Mouse (Mus musculus) cerebral cortex, adult 2 months (tissue): Measurements from ENCODE around the gene Vmn1r189.

Source experiments
- WGBS: fragments of 180-500 bp; shearing (Covaris S2); methylation state at CpG from one replicate; pipeline ENCODE4 v1.1.7; 2018; 5-methylcytosine and 5-hydroxymethylcytosine counted together

Vmn1r189 gene

DNA sequence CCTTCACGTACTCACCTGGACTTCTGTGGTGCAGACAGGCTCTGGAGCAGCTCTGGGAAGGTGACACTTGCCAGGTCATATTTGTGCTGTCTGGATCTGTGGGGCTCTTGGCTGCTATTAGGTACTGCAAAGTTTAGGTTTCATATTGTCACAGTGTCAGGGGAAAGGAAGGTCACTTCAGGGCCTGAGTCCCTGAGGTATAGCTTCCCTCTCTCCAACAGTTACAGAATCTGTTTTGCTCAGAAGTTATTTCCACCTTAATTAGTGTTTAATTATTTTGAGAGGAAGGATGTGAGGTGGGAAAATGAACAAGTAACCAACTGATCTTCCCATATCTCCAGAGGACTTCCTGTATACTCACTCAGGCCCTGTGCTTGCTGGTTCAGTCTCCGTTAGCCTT is at the start of gene Vmn1r189:
Gene Vmn1r189 (minus strand): TSS at position 101 of the 400 bp plus-strand sequence.
- 94% methylated on average over 2 of the region's 2 CpGs for WGBS

DNA sequence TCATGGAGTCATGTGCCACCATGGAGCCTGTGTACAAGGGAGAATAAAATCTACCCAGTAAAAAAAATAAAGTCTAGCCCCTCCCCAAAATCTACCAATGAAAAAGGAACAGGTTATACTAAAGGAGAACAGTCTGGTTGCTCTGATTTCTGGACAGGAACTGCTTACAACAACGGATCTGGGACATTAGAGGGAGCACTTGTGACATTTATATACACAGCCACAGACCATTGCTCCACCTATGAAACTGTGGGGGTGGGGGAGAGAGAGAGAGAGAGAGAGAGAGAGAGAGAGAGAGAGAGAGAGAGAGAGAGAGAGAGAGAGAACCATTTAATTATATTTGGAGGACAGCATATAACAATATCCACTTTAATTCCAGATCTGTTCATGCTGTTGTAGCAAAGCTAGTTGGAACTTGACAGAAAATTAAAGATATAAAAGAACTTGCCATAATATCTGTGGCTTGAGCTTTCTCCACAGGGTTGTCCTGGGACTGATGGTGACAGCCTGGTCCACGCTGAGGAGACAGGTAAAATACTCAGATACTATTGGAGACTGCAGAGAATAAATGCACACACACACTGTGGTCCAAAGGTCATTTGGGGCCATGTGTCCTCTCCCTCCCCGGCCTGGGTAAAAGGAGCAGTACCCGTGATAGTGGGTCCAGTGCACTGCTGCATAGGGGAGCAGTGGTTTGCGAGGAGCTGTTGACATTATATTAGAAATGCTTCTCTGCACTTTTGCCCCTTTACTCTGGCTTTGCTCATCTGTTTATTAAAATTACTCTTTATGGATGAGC is 31.1 kb upstream of the Vmn1r189 start:
- 71% methylated on average over 5 of the region's 5 CpGs for WGBS

DNA sequence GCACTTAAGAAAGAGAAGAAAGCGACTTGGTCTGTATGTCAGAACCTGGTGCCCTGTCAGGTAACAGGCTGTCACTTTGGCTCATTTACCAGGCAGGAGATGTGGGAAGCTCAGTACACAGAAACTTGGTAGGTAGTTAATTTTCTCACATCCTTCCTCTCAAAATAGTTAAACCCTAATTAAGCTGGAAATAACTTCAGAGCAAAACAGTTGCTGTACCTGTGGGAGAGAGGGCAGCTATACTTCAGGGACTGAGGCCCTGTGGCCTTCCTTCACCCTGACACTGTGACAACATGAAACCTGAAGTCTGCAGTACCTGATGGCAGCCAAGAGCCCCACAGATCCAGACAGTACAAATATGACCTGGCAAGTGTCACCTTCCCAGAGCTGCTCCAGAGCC is 21.5 kb downstream of the Vmn1r189 start, which contains the start of gene Vmn1r188:
Gene Vmn1r188 (plus strand): TSS at position 301 of the 400 bp plus-strand sequence.
- WGBS: 87% methylated on average over 1 of the region's 1 CpGs

DNA sequence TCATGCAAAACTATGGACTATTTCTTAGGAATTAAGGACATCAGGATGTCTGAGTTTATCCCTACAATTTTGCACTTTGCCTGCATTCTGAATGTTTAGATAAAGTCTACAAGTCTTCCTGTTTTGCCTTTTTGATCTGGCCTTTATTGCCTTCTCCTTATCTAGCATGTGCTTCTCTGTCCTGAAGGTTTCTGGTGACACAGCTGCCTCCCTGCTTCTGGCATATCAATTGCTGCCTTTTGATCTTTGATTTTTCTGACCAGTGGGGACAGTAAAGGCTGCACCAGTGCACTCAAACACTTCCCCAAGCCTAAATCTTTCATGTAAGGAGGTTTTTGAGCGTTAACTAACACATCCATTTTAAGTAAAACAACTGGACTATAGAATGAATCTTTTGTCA is 42.2 kb downstream of the Vmn1r189 start:
- 84% methylated on average over 1 of the region's 1 CpGs for WGBS

DNA sequence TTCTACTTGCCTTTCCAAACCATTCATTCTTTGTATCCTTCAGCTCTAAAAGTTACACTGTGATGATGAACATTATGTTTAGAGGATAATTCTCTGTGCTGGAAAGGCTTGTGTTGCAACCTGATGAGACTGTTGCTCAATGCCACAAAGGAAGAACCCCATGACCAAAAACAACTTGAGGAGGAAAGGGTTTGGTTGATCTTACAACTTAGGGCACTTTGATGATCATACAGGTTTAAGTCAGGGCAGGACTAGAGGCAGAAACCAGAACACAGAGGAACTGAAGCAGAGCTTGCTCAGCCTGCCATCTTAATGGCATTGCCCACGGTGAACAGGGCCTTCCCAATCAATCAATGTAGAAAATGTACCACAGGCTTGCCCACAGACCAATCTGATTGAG is 44.2 kb downstream of the Vmn1r189 start:
- WGBS: 86% methylated on average over 1 of the region's 1 CpGs

DNA sequence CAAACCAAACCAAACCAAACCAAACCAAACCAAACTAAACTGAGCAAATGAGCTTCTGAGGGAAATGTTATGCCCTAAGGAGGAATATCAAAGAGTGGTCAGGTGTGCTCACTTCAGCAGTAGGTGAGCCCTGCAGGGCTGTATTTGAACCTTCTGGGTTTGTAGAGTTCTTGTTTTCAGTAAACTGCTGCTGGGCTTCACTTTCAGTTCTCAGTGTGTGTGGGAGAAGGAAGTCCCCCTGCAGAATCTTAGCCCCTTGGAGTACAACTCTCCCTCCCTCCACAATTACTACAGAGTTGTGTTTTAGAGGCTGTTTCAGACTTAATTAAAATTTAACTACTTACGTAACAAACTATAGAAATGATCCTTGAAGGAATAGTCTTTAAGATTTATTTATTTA is 51.9 kb downstream of the Vmn1r189 start:
- 97% methylated on average over 1 of the region's 1 CpGs for WGBS

DNA sequence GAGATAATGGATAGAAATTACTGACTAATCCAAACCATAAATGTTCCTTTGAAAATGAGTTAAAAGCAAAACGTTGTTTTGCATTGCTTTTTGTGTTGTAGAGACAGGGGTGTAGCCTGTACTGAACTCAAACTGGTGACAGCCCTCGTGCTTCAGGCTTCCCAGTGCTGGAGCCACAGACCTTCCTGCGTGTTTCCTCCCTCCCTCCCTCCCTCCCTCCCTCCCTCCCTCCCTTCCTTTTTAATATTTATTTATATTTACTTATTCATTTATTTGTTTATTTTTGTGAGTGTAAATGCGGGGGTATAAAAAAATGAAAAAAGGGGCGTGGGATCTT is 54.1 kb downstream of the Vmn1r189 start:
- WGBS: 12% methylated on average over 5 of the region's 5 CpGs

DNA sequence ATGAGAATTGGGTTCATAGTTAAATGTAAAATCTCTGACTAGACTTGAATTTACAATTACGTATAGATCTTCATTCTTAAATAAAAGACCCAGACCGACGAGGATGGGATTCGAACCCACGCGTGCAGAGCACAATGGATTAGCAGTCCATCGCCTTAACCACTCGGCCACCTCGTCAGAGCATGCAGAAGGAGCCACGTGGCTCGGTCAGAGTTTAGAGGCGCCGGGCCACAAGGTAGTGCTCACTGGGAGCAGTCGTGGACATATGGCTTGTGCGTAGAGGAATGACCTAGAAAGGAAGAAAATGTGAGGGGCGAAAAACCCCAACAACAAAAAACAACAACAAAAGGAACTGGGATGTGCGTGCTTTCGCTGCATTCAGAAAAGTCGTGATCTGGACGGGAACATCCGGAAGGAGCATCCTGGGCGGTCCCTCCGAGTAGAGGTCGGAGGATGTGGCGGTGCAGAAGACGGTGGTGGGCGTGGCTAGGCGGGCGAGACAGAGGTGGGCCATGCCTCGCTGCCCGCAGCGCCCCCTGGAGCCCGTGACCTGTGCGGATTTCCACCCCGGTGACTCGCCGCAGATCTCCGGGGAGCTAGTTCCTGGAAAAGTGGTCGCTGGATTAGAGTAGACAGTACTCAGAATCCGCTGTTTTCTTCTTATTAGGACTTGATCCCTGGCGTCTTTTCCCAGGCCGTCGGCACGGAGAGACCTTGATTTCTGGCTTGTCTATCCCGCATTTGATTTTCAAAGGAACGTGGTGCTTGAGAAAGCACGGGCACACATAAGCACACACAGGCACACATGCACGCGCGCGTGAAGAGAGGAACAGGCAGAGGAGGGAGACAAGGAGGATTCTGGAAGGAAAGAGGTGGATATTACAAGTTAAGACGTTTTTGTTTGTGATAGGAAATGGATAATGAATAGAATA is 54.8 kb downstream of the Vmn1r189 start:
- under 1% methylated on average over 52 of the region's 52 CpGs for WGBS
